Mouse (Mus musculus): ENCODE measurements at regions not wholly inside any gene's neighbourhood (a gene's known extent, or its start where the extent isn't known, plus 50 kb on each side); places are given as distances from the start of the nearest gene placed in this dataset.
A peak's percentile ranks its signal among the peaks of the same experiment; 100 is the strongest.

GRCm38 (mm10) chr1:51697265-51698192 lies 218.3 kb downstream of the Myo1b start:
- no peak for DNase-seq (ENCODE audit: low spot score in 2 of 2)

DNA sequence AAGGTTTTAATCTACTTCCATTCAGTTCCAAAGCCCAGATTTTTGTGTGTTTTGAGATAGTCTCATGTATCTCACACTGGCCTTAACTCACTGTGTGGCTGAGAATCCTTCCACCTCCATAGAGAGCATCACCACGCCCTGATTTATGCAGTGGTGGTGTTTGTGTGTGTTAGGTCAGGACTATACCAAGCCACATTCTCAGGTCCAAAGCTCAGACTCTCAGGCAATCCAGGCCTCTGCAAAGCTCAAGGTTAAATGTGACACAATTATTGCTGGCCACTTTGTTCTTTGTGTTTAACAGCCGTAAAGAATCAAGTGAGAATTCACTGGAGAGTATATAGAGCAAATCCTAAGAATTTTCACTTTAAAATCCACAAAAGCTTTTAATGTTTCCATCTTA lies 218.2 kb upstream of the Nabp1 start:
- no peak for DNase-seq (ENCODE audit: low spot score in 2 of 2)

GRCm38 (mm10) chr1:51690878-51691277 lies 212.7 kb upstream of the Nabp1 start:
- DNase-seq (ENCODE audit: low spot score in 2 of 2) = no peak

DNA sequence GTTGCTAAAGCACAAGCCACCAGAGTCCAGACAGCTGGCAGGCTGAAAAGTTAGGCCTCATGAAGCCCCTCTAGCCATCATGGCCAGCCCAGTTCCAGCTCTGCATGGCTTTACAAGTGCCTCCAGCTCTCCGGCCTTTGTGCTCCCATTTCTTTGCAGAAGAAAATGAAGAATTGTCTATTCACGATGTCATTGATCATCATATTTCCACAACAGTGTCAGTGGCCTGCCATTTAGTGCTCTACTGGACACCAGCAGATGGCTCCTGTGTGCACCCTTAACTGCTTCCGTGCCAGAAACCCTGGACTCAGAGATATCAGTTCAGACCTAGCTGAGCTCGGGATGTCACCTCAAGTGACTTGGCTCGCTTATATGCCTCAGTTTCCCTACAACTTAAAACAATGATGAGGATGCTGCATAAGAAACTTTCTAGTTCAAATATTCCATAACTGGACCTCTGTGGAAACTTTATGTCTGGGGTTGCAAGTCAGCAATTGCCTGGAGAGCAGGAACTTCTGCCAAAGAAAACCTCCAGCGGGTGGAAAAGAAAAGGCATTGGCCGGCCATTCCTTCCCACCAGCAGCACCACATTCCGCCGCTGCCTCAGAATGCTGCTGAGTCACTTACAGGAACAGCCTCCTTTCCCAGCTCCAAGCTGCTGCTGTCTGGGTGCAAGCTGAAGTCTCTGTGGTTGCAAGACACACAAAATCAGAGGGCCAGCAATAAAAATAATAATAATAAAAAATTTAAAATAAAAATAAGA lies 211.4 kb upstream of the Nabp1 start:
- DNase-seq (ENCODE audit: low spot score in 2 of 2) = peak in 1 of 2 experiments; percentile 20

DNA sequence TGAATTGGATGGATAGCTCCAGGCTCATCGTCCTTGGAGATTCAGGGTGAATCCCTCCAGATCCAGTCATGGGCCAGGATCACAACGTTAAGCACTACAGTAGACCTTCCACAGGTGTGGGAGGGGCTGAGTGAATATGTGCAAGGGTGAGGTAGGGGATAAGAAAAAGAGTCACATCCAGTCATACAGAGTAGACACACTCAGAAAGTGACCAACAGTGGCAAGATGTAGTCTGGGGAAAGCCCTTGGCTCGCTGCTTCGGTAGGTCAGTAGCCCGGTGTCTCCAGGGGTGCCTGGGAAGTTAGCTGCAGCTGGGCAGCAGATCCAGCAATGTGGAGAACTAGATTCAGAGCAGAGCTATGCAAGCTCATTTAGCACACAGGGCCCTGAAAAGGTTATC lies 210.7 kb upstream of the Nabp1 start:
- DNase-seq (ENCODE audit: low spot score in 2 of 2) = no peak

DNA sequence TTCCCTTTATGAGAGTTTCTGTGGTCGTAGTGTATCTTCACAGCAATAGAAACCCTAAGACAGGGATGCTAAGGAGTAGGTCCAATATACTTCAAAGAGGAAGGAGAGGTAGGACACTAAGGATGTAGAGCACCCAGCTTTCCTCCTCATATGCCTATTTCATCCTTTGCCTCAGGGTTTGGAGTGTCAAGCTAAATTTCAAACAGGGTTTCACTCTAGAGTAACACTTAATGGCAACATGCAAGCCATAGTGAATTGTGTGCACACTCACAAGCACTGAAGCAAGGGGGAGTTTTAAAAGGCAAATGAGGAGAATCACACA lies 210.0 kb upstream of the Nabp1 start:
- DNase-seq (ENCODE audit: low spot score in 2 of 2) = no peak

DNA sequence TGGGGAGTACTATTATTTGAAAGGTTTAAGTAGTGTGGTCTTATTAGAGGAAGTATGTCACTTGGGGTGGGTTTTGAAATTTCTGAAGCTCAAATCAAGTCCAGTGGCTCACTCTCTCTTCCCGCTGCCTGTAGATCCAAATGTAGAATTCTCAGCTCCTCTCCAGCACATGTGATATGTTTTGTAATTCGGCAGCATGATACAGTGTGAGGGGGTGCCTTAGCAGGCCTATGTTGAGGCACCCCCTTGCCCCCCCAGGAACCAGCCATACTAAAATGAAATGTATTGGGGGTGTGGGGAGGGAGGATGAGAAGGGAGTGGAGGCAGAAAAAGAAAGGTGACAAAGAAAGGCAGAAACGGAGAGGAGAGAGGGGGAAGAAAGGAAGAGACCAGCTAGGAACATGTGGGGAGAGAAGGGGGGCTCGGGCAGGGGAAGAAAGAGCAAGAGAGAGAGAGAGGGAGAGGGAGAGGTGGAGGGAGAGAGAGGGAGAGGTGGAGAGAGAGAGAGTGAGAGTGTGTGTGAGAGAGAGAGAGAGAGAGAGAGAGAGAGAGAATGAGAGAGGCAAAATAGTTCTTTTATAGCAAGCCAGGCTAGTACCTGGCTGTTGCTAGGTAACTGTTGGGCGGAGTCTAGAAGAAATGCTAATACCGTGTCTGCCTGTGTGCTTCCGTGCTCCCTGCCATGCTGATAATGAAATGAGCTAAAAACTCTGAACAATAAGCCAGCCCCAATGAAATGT lies 209.4 kb upstream of the Nabp1 start:
- no peak for DNase-seq (ENCODE audit: low spot score in 2 of 2)

DNA sequence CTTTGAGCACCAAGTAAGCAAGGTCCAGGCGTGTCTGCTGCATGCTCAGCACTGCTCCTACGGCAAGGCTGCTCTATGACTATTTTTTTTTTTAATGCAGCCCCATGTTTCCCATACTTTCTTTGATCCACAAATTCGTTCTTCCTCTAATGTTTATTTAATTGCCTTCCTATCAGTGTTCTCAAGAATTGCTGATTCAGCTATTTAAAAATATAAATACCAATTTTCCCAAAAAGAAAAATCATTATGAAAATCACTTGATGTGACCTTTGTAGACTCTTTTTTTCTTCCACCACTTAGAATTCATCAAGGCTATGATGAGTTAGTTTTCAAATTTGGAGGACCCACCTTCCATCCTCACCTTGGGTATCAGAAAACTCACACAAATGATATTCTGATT lies 208.5 kb upstream of the Nabp1 start:
- DNase-seq (ENCODE audit: low spot score in 2 of 2) = no peak

DNA sequence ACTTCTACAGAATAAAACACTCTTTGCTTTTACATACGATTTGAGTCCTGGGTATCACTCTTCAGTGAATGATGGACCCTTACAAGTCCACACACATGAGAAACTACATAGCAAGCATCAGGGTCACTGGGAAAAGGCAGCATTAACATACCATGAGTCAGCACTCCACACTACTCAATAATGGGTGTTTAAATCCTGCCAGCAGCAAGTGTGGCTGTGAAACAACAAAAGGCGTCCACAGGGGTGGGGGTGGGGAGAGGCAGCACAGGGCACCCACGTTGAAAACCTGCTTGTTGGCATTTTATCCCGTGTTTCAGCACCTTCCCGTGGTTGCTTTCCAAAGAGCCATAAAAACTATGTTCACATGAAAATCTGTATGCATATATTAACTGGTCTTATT lies 204.0 kb upstream of the Nabp1 start:
- no peak for DNase-seq (ENCODE audit: low spot score in 2 of 2)

DNA sequence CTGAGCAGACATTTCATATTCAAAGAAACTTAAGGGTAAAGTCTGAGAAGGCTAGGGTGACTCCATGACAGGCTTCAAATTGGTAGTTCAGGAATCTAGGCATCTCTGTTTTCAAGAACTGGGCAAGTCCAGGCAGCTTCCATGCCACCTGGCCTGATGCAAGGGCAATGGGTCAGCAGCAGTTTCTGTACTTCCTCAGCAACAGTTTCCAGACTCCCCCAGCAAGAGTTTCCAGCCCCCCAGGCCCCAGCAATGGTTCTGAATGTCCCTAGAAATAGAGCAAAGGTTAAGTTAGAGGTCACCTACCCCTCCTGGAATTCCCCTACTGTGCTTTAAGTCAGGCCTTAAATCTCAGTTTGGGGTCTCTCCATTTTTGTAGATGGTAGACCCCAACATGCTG lies 203.6 kb upstream of the Nabp1 start:
- DNase-seq (ENCODE audit: low spot score in 2 of 2) = no peak

GRCm38 (mm10) chr1:51680725-51681124 lies 202.5 kb upstream of the Nabp1 start:
- no peak for DNase-seq (ENCODE audit: low spot score in 2 of 2)

GRCm38 (mm10) chr1:51678290-51678928 lies 200.2 kb upstream of the Nabp1 start:
- no peak for DNase-seq (ENCODE audit: low spot score in 2 of 2)

DNA sequence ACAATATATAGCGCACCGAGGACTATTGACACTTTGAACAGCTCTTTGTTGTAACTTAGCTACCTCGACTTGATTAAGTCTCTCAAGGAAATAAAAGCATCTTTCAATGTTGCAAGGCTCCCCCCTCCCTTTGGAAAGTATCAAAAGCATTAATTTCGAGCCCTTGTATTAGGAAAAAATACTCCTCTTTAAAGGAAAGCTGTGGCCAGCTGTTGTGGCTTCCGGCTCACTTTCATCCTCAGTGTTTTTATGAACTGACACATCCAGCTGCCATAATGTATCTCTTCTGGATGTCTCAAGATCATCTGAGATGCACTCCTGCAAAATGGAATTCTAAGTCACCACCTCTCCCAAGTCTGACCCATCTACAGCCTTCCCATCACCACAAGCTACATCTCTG lies 199.6 kb upstream of the Nabp1 start:
- DNase-seq (ENCODE audit: low spot score in 2 of 2) = no peak

- no peak for DNase-seq (ENCODE audit: low spot score in 2 of 2)
Observed at GRCm38 (mm10) chr1:51671691-51672090, 193.5 kb upstream of the Nabp1 start.

- DNase-seq (ENCODE audit: low spot score in 2 of 2) = no peak
Observed at GRCm38 (mm10) chr1:51671287-51671686, 193.1 kb upstream of the Nabp1 start.

GRCm38 (mm10) chr1:51670009-51670408 lies 191.8 kb upstream of the Nabp1 start:
- DNase-seq (ENCODE audit: low spot score in 2 of 2) = no peak

GRCm38 (mm10) chr1:51668881-51669280 lies 190.7 kb upstream of the Nabp1 start:
- no peak for DNase-seq (ENCODE audit: low spot score in 2 of 2)

DNA sequence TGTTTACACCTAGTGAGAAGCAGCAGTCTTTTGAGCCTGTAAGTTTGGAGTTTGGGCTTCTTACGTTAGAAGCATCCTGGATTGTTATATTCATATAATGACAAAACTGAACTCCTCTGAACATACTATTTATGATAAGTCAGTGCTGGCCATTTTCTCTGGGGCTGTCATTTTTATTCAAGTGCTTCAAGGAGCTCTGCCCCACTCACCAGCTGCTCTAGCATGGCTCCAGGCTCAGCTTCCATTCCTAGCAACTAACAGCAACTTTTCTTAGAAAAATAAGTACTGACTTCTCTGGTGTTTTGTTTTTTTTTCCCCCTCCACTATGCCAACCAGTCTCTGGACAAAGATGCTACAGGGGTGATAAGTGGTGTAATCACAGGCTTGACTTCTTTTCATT lies 182.3 kb upstream of the Nabp1 start:
- no peak for DNase-seq (ENCODE audit: low spot score in 2 of 2)

DNA sequence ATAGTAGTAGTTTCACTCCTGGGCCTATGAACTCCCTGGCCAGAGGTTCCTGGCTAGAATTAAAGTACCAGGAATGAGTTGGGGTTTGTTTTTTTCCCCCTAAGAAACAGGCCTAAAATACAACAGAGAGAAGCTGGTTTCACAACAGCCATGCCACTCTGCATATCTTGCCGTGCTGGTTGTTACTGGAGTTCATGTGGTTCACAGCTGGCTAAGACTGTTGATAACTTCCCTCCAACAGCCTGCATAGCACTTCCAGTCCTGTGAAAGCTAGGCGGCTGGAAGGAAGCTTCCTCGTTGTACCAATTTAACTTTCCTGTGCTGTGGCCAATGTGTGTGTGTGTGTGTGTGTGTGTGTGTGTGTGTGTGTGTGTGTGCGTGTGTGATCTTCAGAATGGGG lies 179.0 kb upstream of the Nabp1 start:
- DNase-seq (ENCODE audit: low spot score in 2 of 2) = no peak

- no peak for DNase-seq (ENCODE audit: low spot score in 2 of 2)
Observed at GRCm38 (mm10) chr1:51650653-51650995, 172.4 kb upstream of the Nabp1 start.

GRCm38 (mm10) chr1:51649963-51650652 lies 171.9 kb upstream of the Nabp1 start:
- DNase-seq (ENCODE audit: low spot score in 2 of 2) = no peak
